ENCODE assay signal across 11 mouse cellular contexts in genomic region chr11:102665637-102666435, GRCm38 (mm10). TPM values are rescaled to one million over a fixed set of nuclear protein-coding genes. Genes with fewer than 3 reads are reported as not detected.
DNase-seq lines count a peak whose midpoint lies in the region; ATAC-seq lines count a peak whose summit lies in the region.
"Had no signal": no experiment of that assay in that cellular context is flagged by ENCODE, and none has a peak within 500 bp of the region (broad histone marks: within the 10 kb centered on the region; RNA-seq: fewer than 3 reads in every experiment).

No protein-coding gene starts in this region.

- WGBS in heart, embryonic 16.5 days: 33% methylated on average over 82 of the region's 84 CpGs
- WGBS in limb, embryonic 10.5 days: 43% methylated on average over 84 of the region's 84 CpGs

- H3K9me3 ChIP-seq in heart, embryonic 16.5 days (replicated peaks; ENCODE audit: control insufficient read depth, low read length): peaks cover 14% of the 10 kb centered on the region
- peaks cover 13% of the 10 kb centered on the region for H3K9me3 ChIP-seq in limb, embryonic 10.5 days (replicated peaks)

- intact Hi-C loops in heart, postnatal 36 days (cut with DNase I): no loop called here

- no peak overlapping the region for H3K27ac ChIP-seq in heart, embryonic 16.5 days (ENCODE audit: low read length)
- no peak overlapping the region for H3K27ac ChIP-seq in limb, embryonic 10.5 days
- H3K27ac ChIP-seq: gastrocnemius, adult 2 months had no signal

- H3K27me3 ChIP-seq in heart, embryonic 16.5 days (ENCODE audit: control insufficient read depth, insufficient read depth, low read length): peaks cover 34% of the 10 kb centered on the region
- H3K27me3 ChIP-seq in limb, embryonic 10.5 days (ENCODE audit: low read depth, poor library complexity, severe bottlenecking): peaks cover 42% of the 10 kb centered on the region

- H3K4me2 ChIP-seq in heart, embryonic 16.5 days (ENCODE audit: low read depth, low read length): peak overlapping the region; percentile 42; the same call in 1 of the 2 replicates

- no peak for ATAC-seq in heart, embryonic 16.5 days (replicated peaks; ENCODE audit: extremely low read depth, insufficient read depth, low FRiP score)

- DNase-seq in heart, postnatal 36 days: no peak
- DNase-seq in retina, postnatal 1 day: peak; percentile 7
- no peak for DNase-seq in retina, embryonic 14.5 days (ENCODE audit: low spot score)
- DNase-seq in limb, embryonic 10.5 days (ENCODE audit: low spot score): no peak
- DNase-seq in adrenal gland, adult 18-20 months (ENCODE audit: low spot score in 2 of 2): no peak
- no peak for DNase-seq in embryo, embryonic 9.5 days (ENCODE audit: extremely low spot score)
- DNase-seq in ovary, postnatal 10 days (ENCODE audit: low spot score): no peak
- DNase-seq: cerebellum, postnatal 14 days; gastrocnemius, adult 2 months had no signal

- no peaks in the 10 kb centered on the region for H3K36me3 ChIP-seq in heart, embryonic 16.5 days (ENCODE audit: control insufficient read depth, insufficient read depth)
- H3K36me3 ChIP-seq in limb, embryonic 10.5 days: peaks cover 8% of the 10 kb centered on the region; the same call in 1 of the 2 replicates
- H3K36me3 ChIP-seq: G1E had no signal

- H3K4me3 ChIP-seq in heart, embryonic 16.5 days (ENCODE audit: low read length): peak overlapping the region; percentile 25
- peak overlapping the region; percentile 29 for H3K4me3 ChIP-seq in limb, embryonic 10.5 days
- H3K4me3 ChIP-seq: gastrocnemius, adult 2 months had no signal

- H3K9ac ChIP-seq in heart, embryonic 16.5 days (ENCODE audit: low read length): no peak overlapping the region

- H3K4me1 ChIP-seq in heart, embryonic 16.5 days (ENCODE audit: control insufficient read depth, insufficient read depth, low read length): 0 out of 2 replicates have a peak, but pooled peaks cover 4% of the 10 kb centered on the region
- H3K4me1 ChIP-seq in limb, embryonic 10.5 days: 0 out of 2 replicates have a peak, but pooled peaks cover 3% of the 10 kb centered on the region

RNA-seq across cellular contexts. Expression of gene Meioc, which starts 2.3 kb away (rescaled TPM):
- 0.28 and 0.40 TPM in 2 replicates for polyA plus RNA-seq in heart, embryonic 16.5 days (2015; fragmentation: Nextera tagmentation; extraction: Ambion mirVana)
- total RNA-seq in heart, postnatal 36 days (2021): not detected
- polyA plus RNA-seq in limb, embryonic 10.5 days (2016; fragmentation: Nextera tagmentation; extraction: Ambion mirVana): 0.14 and 0.55 TPM in 2 replicates
- total RNA-seq in adrenal gland, adult 18-20 months (2021): not detected
- total RNA-seq: gastrocnemius, adult 2 months had no signal
- polyA plus RNA-seq: G1E had no signal

RNA-seq across cellular contexts. Expression of gene Ccdc43, which starts 31.7 kb away (rescaled TPM):
- polyA plus RNA-seq in heart, embryonic 16.5 days (2015; fragmentation: Nextera tagmentation; extraction: Ambion mirVana): 34.4 and 38.2 TPM in 2 replicates
- 10 to 100 TPM; 19.6 to 24.9 TPM for total RNA-seq in heart, postnatal 36 days (2021)
- 55.4 and 57.1 TPM in 2 replicates for polyA plus RNA-seq in limb, embryonic 10.5 days (2016; fragmentation: Nextera tagmentation; extraction: Ambion mirVana)
- 10 to 100 TPM; 21.7 to 30.4 TPM for total RNA-seq in adrenal gland, adult 18-20 months (2021)
